Mouse (Mus musculus) adrenal gland, postnatal 14 days (tissue): ENCODE measurements around the gene Fam169a. TPM values are rescaled to one million over a fixed set of nuclear protein-coding genes. Genes with fewer than 3 reads are reported as not detected.
"Not testable (repeated sequence)": the region's sequence is repeated elsewhere in the genome, so short reads cannot be mapped to it uniquely, and the experiment has no call there.

Source experiments
- DNase-seq: peaks from one replicate; pipeline ENCODE4 v3.0.0; 2021; ENCODE audit warnings: mixed read lengths
- long read RNA-seq, 2 experiments: library from polyadenylated mRNA; stranded (forward); transcript quantifications; one replicate each; pipeline ENCODE4 v2.0.0; 2021
- total RNA-seq: library from RNA; stranded (reverse); gene quantifications from 2 replicates; pipeline ENCODE4 v1.2.3, GENCODE M21; 2021

Gene Fam169a
- 4.5 and 5.7 TPM in 2 replicates for total RNA-seq
- long read RNA-seq, experiment 1, full-length matches to known transcripts, result 2 of 5 reads
- long read RNA-seq, experiment 1, partial matches to known transcripts, result 1 of 5 reads
- long read RNA-seq, experiment 1, other reads (novel, unspliced or antisense), result 2 of 5 reads
- long read RNA-seq, experiment 2, full-length matches to known transcripts, result 2 of 4 reads
- long read RNA-seq, experiment 2, partial matches to known transcripts, result 0 of 4 reads
- long read RNA-seq, experiment 2, other reads (novel, unspliced or antisense), result 2 of 4 reads

DNA sequence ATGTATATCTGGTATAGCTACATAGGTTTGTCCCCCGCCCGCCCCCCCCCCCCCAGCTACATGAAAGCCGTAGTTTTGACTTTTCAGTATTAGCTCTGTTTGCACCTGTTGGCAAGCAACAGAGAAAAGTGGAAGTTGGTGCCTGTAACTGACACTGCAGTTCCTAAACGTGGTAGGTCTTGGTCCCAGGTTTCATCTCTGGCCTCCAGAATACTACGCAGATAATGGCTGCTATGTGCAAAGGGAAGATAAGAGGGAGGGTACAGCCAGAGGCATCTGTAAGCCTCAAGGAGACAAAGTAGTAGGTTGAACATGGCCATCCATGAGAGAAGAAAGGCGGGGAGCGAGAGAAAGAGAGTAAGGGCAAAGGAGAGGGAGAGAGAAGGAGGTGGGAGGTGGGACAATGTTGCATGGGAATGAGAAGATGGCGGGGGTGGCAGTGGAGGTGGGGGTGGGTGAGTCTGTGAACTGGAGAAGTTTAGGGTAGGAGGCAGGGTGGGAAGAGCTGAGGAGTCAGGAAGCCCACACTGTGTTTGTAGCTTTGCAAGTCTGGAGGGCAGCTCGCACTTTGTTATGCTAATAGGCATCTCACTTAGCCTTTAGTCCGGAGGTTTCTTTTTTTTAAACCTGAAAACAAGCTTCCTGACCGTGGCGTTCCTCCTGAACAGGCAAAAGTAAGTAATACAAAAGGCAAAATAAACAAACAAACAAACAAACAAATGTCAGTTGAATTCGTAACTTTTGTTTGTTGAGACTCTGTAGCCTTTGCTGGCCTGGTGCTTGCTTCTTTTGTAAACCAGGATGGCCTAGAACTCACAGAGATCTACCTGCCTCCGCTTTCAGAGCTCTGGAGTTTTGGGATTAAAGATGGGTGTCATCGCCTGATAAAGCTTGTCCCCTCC, at the start of gene Fam169a:
Gene Fam169a, plus strand, starts transcription at position 638 of the 902 bp plus-strand sequence.
- no peak for DNase-seq

DNA sequence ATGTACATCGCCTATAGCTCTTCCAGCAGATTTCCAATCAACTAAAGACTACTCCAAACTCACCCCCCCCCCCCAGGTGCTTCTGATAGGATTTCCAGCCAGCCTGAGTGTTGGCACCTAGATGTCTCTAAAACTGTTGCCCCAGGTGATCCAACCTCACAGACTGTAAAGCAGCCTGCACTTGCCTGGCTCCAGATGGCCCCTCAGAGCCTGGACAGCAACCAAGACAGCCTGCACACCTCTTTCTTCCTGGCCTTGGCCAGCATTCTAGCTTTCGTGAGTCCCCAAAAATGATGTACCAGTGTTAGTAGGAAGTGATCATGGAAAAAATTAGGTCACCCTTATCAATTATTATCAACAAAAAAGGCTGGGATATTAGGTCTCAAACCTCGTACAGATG, 49.4 kb upstream of the Fam169a start:
- DNase-seq, result no peak

DNA sequence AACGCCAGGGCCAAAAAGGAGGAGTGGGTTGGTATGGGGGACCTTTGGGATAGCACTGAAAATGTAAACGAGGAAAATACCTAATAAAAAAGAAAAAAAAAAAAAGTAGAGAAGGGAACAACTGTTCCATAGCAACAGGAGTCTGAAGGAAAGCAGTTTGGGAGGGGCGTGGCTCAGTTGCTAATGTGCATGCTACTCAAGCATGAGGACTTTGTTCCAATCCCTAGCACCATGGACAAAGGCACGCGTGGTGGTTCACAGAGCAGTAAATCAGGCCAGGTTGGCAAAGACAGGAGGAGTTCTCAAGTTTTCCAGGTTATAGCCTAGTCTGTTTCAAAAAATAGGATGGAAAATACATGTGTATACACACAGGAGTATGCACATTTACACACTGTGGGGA, 47.0 kb upstream of the Fam169a start:
- no peak for DNase-seq

DNA sequence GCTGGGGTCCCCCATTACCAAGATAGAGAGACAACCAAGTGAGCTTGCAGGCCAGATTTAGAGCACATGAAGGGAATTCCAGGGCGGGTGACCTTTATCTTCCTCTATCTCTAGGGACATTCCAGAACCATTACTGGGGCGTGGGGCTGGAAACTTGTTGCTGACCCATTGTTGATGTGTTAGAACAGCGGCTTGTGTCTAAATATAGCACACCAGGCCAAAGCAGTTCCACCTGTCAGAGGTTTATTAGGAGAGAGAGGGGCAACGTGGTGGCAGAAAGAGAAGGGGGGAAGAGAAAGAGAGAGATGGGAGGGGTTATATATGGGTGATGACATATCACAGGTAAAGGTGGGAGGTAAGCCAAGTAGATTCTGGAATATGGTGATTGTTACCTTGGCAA, 45.2 kb upstream of the Fam169a start:
- no peak for DNase-seq

DNA sequence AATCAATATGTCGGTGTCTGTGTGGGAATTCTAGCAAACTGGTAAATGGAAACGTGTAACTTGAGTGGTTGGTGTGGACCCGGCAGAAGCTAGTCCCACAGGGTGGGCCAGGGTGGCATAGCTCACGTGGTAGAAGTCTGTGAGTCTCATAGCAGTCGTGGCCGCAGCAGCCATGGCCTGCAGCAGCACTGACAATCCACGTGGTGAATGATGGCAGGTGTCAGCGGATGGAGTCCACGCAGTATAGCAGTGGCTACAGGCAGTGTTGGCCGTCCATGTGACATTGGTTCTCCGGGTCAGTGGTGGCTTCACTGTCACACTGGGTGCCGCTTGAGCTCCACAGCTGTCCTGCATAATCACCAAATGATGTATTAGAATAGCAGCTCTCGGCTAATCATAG, 37.0 kb upstream of the Fam169a start:
- no peak for DNase-seq

DNA sequence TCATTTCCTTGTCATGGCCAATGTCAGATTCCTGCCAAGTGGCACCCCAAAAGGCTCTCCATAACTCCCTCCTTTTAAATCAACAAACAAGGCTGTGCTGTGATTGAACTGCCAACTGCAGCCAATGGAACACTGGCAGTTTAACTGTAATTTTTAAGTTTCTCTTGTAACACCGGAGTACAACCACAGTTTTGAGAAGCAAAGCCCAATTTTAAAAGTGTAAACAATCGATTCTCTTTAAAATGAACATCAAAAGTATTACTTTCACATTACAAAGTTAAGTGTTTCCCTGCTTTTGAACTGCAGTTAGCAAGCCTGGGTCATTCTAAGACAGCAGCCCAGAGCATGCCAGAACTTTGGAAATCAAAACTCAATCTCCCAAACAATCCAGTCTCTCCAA, 32.8 kb upstream of the Fam169a start, which contains the start of gene 1700029F12Rik:
Gene 1700029F12Rik, minus strand, starts transcription at position 101 of the 400 bp plus-strand sequence.
- DNase-seq, result no peak

DNA sequence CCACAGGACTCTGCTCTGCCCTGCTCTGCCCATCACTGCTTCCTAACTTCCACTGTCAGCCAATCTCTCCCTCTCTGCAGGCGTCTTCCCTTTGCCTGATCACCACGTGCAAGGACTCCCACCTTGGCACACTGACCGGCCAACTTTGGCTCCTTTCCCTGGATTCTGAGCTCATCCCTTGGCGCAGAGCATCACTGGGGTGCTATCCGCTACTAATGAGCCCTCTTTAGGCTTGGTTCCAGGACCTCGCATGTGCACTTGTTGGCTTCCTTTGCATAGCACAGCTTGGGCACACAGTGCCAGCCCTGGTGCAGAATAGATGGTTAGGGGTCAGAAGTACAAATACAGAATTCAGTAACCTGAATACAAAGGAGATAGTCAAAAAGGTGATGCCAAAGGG, 15.9 kb upstream of the Fam169a start:
- DNase-seq, result peak; percentile 70

DNA sequence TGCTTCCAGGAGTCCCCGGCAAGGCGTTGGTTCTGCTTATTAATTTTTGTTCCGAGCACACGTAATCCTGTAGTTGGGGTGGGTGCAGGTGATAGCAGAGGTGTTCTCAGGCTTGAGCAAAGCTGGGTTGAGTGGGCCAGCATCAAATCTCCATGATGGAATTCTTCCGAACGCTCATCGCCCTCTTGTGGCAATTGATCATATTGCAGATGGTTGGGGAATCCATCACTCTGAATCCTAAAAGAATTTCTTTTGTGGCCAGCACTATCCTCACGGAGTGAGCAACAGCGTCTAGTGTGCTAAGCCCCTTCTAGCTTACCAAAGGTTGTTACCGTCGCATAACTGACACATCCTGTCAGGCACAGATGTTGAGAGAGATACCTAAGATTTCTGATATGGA, 14.4 kb upstream of the Fam169a start:
- DNase-seq, result peak; percentile 77

DNA sequence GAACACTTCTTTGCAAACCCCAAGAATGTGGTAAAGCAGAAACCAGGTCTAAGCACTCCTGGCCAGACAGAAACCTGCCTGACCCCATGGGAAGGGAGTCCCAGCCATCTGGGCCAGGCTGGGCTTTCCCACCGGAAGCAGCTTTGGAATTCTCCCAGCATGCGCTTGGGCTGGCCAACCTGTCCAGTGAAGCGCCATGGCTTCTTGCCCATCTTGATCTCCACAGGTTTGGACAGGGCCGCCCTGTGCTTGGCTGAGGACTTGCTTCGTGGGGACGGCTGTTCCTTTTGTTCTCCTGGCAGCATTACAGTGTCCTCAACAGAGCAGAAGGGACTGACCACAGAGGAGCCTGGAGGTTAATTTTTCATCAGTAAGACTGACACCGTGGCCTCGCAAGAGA, 13.2 kb upstream of the Fam169a start:
- DNase-seq, result peak; percentile 50

DNA sequence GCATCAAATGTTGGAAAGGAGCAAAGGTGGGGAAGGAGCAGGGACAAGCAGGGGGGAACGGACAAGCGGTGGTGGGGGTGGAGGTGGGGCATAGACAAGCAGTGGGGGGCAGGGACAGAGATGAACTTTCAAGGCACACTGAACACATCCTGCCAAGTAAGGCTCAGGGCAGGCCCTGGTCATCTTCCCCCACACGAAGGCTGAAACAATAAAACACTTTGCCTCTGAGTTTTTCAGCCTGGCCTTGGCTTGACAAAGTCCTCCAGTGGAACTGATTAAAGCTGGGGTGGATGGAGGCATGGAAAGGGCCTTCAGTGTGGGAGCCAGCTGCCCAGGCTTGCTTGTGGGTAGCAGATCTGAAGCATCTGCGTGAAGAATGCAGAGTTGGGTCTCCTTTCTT, 9.3 kb upstream of the Fam169a start:
- peak; percentile 74 for DNase-seq

DNA sequence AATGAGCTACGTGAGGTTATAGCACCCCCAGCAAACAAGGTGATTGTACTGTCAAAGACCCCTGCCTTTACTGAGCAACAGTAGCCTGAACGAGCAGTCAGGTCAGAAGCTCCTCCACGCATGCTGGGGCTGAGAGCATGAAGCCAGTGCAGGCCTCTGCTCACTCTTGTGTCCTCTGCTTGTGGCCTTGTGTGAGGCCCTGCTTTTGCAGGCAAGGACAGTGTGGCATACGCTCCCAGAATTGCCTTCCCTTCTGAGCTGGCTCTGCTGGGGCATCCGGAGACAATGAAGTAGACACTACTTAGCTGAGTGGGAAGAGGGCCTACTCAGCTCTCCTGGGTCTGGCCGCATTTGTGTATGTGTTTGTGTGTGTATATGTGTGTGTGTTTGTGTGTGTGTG, 7.3 kb upstream of the Fam169a start:
- DNase-seq, result peak; percentile 53

DNA sequence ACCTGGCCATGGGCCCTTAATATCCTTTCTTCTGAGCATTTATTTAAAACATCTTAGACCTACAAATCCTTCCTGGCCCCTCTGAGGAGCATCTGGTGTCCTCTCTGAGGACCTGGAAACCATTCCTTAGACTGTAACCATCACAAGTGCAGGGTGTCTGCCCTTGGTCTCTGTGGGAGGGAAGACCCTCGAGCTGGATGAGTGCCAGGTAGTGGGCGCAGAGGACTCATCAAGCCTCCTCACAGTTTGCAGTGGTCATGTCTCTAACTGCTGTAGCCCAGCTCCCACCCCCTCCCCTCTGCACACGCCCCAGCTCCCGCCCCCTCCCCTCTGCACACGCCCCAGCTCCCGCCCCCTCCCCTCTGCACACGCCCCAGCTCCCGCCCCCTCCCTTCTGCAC, 6.8 kb upstream of the Fam169a start:
- DNase-seq, result no peak

DNA sequence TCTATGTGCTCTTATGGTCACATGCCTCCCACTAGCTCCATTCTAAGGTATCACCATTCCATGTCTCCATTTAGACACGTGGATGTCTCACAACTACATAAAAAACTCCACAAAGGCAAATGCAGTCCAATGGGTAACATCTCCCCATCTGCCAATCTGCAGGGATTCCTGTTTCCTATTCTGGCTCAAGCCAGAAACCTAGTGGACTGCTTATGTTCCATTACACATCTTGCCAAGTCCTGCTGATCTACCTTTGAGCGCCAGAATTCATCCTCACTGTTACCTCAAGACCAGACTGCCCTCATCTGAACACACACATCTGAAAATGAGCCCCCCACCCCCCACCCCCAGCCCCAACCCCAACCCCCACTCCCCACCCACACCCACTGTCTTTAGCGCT, 4.9 kb upstream of the Fam169a start:
- DNase-seq, result no peak

DNA sequence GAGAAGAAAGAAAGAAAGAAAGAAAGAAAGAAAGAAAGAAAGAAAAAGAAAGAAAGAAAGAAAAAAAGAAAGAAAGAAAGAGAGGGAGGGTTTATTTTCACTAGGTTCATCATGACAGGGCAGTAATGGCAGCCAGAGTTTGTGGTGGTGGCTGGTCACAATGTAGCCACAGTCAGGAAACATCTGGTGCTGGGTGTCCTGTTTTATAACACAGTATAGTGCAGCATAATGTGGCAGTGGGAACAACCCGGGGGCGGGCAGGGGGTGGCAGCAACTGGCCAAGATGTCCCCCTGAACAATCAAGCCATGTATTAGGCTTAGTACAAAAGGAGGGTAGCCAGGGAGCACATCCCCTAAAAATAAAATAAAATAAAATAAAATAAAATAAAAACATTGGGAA, 3.7 kb upstream of the Fam169a start:
- no peak for DNase-seq

DNA sequence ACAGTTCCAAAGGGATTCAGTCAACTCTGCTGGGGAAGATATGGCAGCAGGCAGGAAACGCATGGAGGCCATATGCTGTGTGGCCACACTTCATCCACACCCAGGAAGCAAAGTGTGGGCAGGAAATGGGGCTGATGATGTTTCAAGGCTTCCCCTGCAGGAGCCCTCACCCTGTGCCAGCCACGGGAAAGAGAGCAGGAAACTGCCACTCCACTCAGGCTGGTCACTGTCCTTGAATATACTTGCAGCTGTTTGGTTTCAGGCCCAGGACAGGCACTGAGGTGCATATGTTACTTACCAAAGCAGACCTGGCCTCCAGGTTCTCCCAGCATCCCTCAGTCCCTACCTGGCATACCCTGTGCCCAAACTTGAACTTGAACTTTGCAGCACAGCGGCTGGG, 2.7 kb upstream of the Fam169a start:
- DNase-seq, result peak; percentile 37

DNA sequence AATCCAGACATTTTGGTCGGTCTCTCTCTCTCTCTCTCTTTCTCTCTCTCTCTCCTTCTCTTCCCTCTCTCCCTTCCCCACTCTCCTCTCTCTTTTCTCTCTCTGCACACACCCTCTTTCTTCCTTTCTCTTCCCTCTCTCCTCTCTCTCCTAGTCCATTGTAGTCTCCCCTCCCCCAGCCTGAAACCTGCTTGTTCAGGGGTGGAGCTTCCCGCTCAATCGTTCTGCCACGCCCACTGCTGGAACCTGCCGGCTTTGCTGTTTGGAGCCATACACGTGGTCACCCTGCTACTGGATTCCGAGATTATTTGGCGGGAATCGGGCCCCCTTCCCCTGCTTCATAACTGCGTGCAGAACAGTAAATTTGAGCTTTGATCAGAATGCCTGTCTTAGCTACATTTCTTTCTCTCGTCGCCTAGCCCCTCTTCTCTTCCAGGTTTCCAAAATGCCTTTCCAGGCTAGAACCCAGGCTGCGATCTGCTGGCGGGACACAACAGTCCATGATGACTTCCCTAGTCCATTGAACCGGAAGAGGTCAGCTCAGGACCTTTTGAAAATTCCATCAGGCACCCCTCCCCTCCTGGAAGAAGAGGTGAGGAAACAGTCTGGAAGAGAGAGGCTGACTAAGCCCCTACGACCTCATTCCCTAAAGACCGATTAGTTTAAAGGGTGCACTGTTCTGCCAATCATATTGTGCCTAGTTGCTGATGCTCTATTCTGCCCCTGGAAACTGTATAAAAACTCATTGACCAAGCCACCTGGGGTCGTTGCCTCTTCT, 2.1 kb upstream of the Fam169a start:
- not testable (repeated sequence) for DNase-seq

DNA sequence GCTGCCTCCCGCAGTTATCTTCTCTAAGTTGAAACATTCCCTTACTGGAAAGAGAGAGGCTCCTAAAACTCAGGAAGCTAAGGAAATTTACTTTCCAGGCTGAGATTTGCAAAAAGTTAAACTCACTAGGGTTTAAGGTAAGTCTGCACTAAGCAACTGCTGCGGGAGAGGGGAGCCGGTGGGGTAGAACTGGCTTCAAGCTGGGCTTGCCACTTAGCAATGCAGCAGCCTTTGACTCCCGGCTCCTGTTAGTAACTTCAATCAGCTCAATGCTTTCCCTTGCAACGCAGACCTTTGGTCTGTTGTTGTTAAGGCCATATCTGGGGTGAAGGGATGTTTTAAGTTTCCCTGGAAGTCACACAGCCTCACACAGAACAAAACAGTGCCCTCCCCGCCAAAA, 605 bp downstream of the Fam169a start:
- DNase-seq, result no peak

DNA sequence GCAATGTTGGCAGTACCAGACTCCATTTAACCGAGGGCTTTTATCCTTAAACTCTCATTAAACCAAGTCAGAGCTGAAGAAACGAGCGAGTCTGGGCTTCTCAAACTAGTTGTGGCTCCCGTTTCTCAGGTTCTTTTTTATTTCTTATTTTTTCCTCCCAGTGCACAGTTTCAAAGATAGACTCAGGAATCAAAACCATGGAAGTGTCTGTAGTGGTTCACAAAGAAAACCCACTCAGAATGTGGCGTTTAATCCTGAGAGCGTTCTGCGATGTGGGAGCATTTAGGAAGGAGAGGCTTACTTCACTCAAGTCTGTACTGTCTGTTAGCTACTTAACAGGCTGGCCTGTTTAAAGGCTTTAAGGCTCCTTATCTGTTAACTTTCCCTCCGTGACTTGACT, 1.1 kb downstream of the Fam169a start:
- no peak for DNase-seq

DNA sequence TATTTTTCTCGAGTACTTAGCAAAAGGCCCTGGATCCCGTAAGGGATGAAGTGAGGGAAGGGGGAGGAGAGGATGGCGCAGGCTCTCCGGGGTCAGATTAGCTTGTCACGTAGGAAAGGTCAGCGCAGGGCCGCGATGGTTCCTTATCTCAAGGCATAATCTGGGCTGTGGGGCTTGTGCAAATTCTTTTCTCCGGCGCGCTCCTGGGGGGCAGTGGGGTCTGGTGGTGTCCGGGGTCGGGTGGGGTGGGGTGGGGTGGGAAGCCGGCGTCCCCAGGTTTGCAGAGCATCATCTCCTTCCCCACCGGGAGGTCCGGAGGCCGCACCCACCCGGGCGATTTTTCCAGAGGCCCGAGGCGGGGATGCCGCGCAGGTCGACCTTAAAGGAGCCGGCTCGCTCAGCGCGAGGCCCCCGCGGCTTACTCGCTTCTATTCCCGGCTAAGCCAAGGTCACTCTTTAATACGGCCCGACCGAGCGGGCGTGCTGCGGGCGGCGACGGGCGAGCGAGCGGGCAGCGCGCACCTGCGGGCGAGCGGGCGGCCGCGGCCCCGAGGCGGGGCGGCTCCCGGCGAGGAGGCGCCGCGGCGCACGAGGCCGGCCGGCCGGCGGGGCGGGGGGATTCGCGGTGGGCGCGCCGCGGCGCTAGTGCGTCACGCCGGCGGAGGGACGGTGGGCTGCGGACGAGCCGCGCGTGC, 4.0 kb downstream of the Fam169a start:
- peak; percentile 44 for DNase-seq

DNA sequence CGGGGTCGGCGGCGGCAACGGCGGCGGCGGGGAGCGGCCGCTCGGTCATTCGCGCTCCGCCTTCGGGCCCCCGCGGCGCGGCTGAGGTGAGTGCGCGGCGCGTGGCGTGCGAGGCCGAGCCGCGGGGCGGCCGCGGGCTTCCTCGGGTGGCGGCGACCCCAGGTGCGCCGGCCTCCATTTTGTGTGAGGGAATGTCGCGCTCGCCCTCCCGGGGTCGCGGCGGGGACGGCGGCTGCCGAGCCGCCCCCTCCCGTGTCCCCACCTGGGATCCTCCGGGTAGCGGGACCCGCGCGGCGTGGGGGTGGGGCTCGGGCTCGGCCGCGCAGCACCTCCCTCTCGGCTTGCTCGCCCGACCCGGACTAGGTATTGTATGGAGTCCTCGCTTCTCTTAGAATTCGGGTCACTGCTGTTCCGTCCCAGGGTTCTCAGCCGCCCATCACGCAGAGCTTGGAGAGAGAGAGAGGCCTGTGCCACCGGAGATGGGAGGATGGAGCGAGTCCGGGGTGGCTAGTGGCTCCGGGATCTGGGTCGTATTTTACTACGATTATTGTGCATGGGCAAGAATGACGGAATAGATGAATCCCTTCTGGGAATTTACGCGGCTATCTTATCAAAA, 4.6 kb downstream of the Fam169a start:
- DNase-seq, result peak; percentile 48

DNA sequence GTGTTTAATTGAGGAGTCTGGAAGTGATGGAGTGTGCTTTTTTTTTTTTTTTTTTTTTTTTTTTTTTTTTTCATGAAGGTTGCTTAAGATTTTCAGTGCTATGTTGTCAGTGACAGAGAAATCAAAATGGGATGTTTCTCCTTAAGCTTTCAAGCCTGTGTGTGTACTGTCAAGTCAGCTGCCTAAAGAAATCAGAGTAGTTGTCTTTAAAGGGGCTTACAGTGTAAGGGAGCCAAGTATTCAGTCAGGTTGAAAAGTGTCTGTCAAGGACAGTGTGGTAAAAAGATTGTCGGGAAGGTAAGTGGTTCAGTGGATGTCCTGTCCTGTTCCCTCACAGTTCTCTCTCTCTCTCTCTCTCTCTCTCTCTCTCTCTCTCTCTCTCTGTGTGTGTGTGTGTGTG, 6.4 kb downstream of the Fam169a start:
- DNase-seq, result no peak

DNA sequence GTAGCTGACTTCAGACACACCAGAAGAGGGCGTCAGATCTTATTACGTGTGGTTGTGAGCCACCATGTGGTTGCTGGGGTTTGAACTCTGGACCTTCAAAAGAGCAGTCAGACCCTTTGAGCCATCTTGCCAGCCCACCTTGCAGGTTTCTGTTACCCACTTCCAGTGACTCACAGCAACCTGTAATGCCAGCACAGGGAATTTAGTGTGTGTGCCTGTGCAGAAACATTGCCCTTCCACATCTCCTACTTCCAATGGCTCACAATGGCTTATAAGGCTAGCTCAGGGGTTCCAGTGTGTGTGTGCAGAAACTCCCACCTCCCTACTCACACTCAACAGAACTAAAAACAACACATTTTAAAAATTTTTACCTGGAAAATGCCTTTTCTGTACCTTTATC, 10.5 kb downstream of the Fam169a start:
- no peak for DNase-seq
